Mouse (Mus musculus): Measurements from ENCODE around the gene Arl8b. TPM values are rescaled to one million over a fixed set of nuclear protein-coding genes. Genes with fewer than 3 reads are reported as not detected.

Arl8b gene
- total and polyA plus RNA-seq, 3 experiments: 37.7 to 120 (median 75.2) TPM

DNA sequence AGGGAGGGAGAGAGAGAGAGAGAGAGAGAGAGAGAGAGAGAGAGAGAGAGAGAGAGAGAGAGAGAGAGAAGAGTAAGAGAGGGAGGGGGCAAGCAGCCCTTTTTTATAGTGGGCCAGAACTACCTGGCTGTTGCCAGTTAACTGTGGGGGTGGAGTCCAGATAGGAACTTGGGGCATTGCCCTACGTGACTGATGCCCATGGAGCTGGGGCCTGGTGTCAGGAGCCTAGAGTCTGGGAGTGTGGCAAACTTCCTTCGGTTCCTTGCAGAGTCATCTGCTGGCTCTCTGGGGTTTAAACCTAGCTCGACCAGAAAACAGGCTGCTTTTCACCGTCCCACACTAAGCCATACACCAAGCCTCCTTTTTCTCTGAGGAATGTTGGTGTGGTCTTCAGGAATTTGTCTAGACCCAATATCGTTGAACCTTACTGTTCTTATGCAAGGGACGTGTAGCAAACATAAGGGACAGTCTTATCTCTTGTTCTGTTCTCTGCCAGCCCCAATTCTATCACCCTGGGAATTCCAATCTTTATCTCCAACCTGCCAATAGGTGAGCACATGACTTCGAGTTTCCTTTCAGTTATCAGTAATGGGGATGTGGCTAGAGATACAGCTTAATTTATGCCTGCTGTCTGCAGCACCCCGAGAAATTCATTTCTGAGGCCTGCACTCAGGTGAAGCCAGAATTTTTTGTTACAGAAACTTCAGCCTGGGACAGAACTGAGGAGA is 5.2 kb upstream of the Arl8b start:
- H3K27me3 ChIP-seq (ENCODE audit: control insufficient read depth in 1 of 2, insufficient read depth in 2 of 2, low read length in 2 of 2): no peaks in the 10 kb centered on the region
- H3K36me3 ChIP-seq (ENCODE audit: control insufficient read depth in 1 of 2, insufficient read depth in 2 of 2, low read length in 2 of 2): peaks cover 0 to 23% of the 10 kb centered on the region in 2 experiments; a peak in 2 of 4 replicates
- TF ChIP-seq SIN3A (IDR thresholded peaks at IDR 0.05; ENCODE audit: low read length) (no peak; the same call in 1 of the 2 replicates), ETS1 (IDR thresholded peaks at IDR 0.05; ENCODE audit: low read depth, low read length) (peak; percentile 90), BHLHE40 (IDR thresholded peaks at IDR 0.05; ENCODE audit: borderline replicate concordance, low read depth, low read length) (peak; percentile 94), GATA1 (IDR thresholded peaks at IDR 0.05; ENCODE audit: low read depth, low read length) (peak; percentile 91), ZNF384 (IDR thresholded peaks at IDR 0.05; ENCODE audit: low read depth, low read length) (no peak), ZKSCAN1 (IDR thresholded peaks at IDR 0.05; ENCODE audit: low read depth, low read length) (no peak), MEF2A (IDR thresholded peaks at IDR 0.05; ENCODE audit: extremely low read depth, insufficient replicate concordance, low read depth, low read length, poor library complexity, severe bottlenecking) (no peak), KAT2A (conservative IDR thresholded peaks at IDR 0.05; ENCODE audit: low read depth, low read length) (no peak), MAFK (IDR thresholded peaks at IDR 0.05; ENCODE audit: borderline replicate concordance, low read depth, low read length) (no peak), TBP (IDR thresholded peaks at IDR 0.05; ENCODE audit: low read depth, low read length) (no peak), RCOR1 (IDR thresholded peaks at IDR 0.05; ENCODE audit: low read depth, low read length) (peak; percentile 74), MYB (IDR thresholded peaks at IDR 0.05; ENCODE audit: low read depth, low read length) (no peak), ZMIZ1 (IDR thresholded peaks at IDR 0.05; ENCODE audit: low read depth, low read length) (no peak), TCF12 (IDR thresholded peaks at IDR 0.05; ENCODE audit: low read depth, low read length) (peak; percentile 88), HCFC1 (IDR thresholded peaks at IDR 0.05; ENCODE audit: low read depth, low read length) (no peak), MAZ (IDR thresholded peaks at IDR 0.05; ENCODE audit: low read depth, low read length) (no peak), EP300 (IDR thresholded peaks at IDR 0.05; ENCODE audit: low read depth in 1 of 2, low read length in 2 of 2) (peak; percentile 83 to 89), TAL1 (IDR thresholded peaks at IDR 0.05; ENCODE audit: low read length) (no peak), UBTF (IDR thresholded peaks at IDR 0.05; ENCODE audit: borderline replicate concordance, insufficient read depth, low read depth, low read length) (no peak), MXI1 (IDR thresholded peaks at IDR 0.05; ENCODE audit: low read depth, low read length) (no peak), USF1 (IDR thresholded peaks at IDR 0.05; ENCODE audit: low read depth, low read length) (peak; percentile 89), SMC3 (IDR thresholded peaks at IDR 0.05; ENCODE audit: low read depth, low read length) (no peak), CTCF (IDR thresholded peaks at IDR 0.05 in 2 of 3, conservative IDR thresholded peaks at IDR 0.05 in 1 of 3; ENCODE audit: control insufficient read depth in 1 of 3, insufficient read depth in 1 of 3, low read depth in 2 of 3, low read length in 3 of 3, poor library complexity in 1 of 3, severe bottlenecking in 1 of 3) (no peak), POLR2AphosphoS5 (IDR thresholded peaks at IDR 0.05; ENCODE audit: borderline replicate concordance, low read depth, low read length) (no peak), E2F4 (IDR thresholded peaks at IDR 0.05; ENCODE audit: borderline replicate concordance, low read depth, low read length) (no peak), USF2 (IDR thresholded peaks at IDR 0.05; ENCODE audit: borderline replicate concordance in 1 of 2, insufficient read depth in 1 of 2, low read depth in 1 of 2, low read length in 2 of 2) (0 out of 4 replicates have a peak, but pooled peaks of 1 of the 2 experiments have one; percentile 41), MYC (IDR thresholded peaks at IDR 0.05; ENCODE audit: low read depth, low read length) (no peak)
- H3K27ac ChIP-seq (ENCODE audit: control insufficient read depth, low read depth, low read length): peak overlapping the region; percentile 52
- peak; percentile 47 for DNase-seq (ENCODE audit: low read depth, low spot score)
- H3K79me2 ChIP-seq (ENCODE audit: control insufficient read depth, insufficient read depth, low read length, poor library complexity): no peaks in the 10 kb centered on the region; the same call in 1 of the 2 replicates
- no peak overlapping the region for H3K4me3 ChIP-seq (ENCODE audit: control insufficient read depth in 1 of 2, insufficient read depth in 1 of 2, low read depth in 2 of 2, low read length in 2 of 2)
- H3K4me1 ChIP-seq (ENCODE audit: control insufficient read depth in 1 of 2, insufficient read depth in 2 of 2, low read length in 2 of 2): peaks cover 11 to 21% of the 10 kb centered on the region in 2 experiments; a peak in 3 of 4 replicates
- peak overlapping the region; percentile 20; the same call in 1 of the 2 replicates for H3K9ac ChIP-seq (ENCODE audit: control insufficient read depth, low read depth, low read length, poor library complexity, severe bottlenecking)
- no peaks in the 10 kb centered on the region for H3K9me3 ChIP-seq (replicated peaks; ENCODE audit: insufficient read depth, low read length)
